Mouse (Mus musculus): ENCODE results near the gene Dbndd1. TPM values are rescaled to one million over a fixed set of nuclear protein-coding genes. Genes with fewer than 3 reads are reported as not detected.

The Dbndd1 gene
- polyA plus RNA-seq, 1 experiment from 2014 or later: 0.15 TPM

DNA sequence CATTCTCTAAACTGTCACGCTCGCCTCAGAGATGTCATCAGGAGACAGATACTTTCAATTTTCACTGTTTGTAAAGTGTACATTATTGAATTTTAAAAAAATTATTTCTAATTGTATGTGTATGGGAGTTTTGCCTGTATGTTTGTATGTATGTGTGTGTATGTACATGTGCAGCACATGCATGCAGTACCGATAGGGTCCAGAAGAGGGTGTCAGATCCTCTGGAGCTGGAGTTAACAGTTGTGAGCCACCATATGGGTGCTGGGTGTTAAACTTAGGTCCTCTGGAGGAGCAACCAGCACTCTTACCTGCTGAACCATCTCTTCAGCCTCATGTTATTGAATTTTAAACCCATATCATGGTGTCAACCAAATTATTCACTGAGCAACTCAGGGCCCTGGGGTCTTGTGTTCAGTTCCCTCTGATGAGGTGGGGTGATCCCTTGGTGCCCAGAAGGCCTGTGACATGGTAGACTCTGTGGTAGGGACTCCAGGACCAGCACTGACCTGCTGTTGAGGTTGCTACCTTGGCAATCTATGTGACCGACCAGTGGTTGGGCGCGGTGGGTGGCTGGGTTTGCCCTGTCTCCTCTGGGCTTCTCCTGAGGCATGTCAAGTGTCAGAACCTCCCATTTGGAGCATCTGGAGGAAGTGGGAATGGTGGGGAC is 11.3 kb downstream of the Dbndd1 start:
- H3K4me2 ChIP-seq (ENCODE audit: low read depth, low read length): no peak overlapping the region
- no peaks in the 10 kb centered on the region for H3K4me1 ChIP-seq (ENCODE audit: control insufficient read depth, low read depth, low read length)
- H3K4me3 ChIP-seq (ENCODE audit: low read depth, low read length): no peak overlapping the region
- H3K9ac ChIP-seq (ENCODE audit: low read depth, low read length): no peak overlapping the region
- 91% methylated on average over 6 of the region's 6 CpGs for WGBS (ENCODE audit: insufficient replicate concordance)
- no peak overlapping the region for H3K27ac ChIP-seq (ENCODE audit: low read length)
- ATAC-seq (ENCODE audit: low read depth): no peak
- H3K9me3 ChIP-seq (replicated peaks; ENCODE audit: control insufficient read depth, low read length): no peaks in the 10 kb centered on the region
- no peaks in the 10 kb centered on the region for H3K27me3 ChIP-seq (ENCODE audit: control insufficient read depth, insufficient read depth, low read depth, low read length)
- H3K36me3 ChIP-seq (ENCODE audit: control insufficient read depth, insufficient read depth): peaks cover 25% of the 10 kb centered on the region

DNA sequence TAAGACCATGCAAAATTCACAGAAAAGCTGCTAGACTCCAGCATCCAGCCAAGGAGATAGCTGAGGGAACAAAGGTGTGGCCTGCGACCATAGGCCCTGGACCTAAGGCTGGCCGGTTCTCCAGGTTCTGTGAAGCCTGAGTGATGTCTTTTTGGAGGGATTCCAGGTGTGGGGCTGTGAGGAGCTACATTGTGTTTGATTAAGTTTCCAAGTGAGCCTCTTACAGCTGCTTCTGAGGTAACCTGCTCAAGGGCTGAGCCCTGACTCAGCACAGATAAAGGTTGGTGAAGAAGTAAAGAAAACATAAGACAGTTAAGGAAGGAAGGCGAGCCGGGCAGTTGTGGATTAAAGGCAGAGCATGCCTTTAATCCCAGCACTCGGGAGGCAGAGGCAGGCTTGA is 13.1 kb downstream of the Dbndd1 start:
- no peaks in the 10 kb centered on the region for H3K4me1 ChIP-seq (ENCODE audit: control insufficient read depth, low read depth, low read length)
- H3K4me2 ChIP-seq (ENCODE audit: low read depth, low read length): no peak overlapping the region
- H3K27ac ChIP-seq (ENCODE audit: low read length): no peak overlapping the region
- 76% methylated on average over 5 of the region's 5 CpGs for WGBS (ENCODE audit: insufficient replicate concordance)
- H3K9me3 ChIP-seq (replicated peaks; ENCODE audit: control insufficient read depth, low read length): no peaks in the 10 kb centered on the region
- H3K4me3 ChIP-seq (ENCODE audit: low read depth, low read length): no peak overlapping the region
- H3K27me3 ChIP-seq (ENCODE audit: control insufficient read depth, insufficient read depth, low read depth, low read length): no peaks in the 10 kb centered on the region
- peaks cover 26% of the 10 kb centered on the region for H3K36me3 ChIP-seq (ENCODE audit: control insufficient read depth, insufficient read depth)
- no peak overlapping the region for H3K9ac ChIP-seq (ENCODE audit: low read depth, low read length)
- no peak for ATAC-seq (ENCODE audit: low read depth)

DNA sequence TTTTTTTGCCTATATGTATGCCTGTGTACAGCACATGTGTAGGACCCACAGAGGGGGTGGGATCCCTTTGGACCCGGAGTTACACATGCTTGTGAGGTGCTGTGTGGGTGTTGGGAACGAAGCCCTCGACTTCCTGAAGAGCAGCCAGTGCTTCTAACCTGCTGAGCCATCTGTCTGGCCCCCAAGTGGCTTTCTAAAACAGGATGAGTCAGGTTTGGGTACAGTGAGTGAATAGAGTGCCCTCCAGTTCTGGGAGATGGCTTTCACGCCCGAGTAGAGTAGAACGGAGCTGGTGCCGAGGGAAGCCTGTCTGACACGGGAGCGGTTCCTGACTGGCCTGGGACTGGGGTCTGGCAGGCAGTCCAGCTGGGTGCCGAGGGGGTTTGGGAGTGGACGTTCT is 15.7 kb downstream of the Dbndd1 start:
- no peak overlapping the region for H3K4me2 ChIP-seq (ENCODE audit: low read depth, low read length)
- no peak overlapping the region for H3K9ac ChIP-seq (ENCODE audit: low read depth, low read length)
- H3K27me3 ChIP-seq (ENCODE audit: control insufficient read depth, insufficient read depth, low read depth, low read length): no peaks in the 10 kb centered on the region
- no peak overlapping the region for H3K4me3 ChIP-seq (ENCODE audit: low read depth, low read length)
- no peak overlapping the region for H3K27ac ChIP-seq (ENCODE audit: low read length)
- H3K36me3 ChIP-seq (ENCODE audit: control insufficient read depth, insufficient read depth): peaks cover 38% of the 10 kb centered on the region
- no peaks in the 10 kb centered on the region for H3K9me3 ChIP-seq (replicated peaks; ENCODE audit: control insufficient read depth, low read length)
- 84% methylated on average over 11 of the region's 11 CpGs for WGBS (ENCODE audit: insufficient replicate concordance)
- no peaks in the 10 kb centered on the region for H3K4me1 ChIP-seq (ENCODE audit: control insufficient read depth, low read depth, low read length)
- ATAC-seq (ENCODE audit: low read depth): no peak

DNA sequence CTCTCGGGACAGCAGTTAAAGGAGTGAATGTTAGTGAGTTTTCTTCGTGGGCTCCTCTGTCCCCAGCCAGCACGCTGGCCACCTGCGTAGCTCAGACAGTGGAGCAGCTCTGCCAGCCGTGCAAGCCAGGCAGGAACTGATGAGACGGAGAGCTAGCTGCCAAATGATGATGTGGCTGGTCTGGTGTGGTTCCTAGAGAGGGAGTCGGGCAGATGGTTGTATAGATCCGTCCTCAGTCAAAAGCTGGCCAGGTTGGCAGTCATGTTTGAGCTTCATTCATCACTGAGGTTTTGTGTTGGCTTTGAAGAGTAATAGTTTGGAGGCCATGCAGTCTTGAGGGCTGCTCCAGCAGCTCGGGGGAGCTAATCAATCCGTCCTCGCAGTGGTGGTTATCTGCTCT is 16.3 kb downstream of the Dbndd1 start:
- no peak overlapping the region for H3K4me2 ChIP-seq (ENCODE audit: low read depth, low read length)
- no peaks in the 10 kb centered on the region for H3K4me1 ChIP-seq (ENCODE audit: control insufficient read depth, low read depth, low read length)
- peaks cover 37% of the 10 kb centered on the region for H3K36me3 ChIP-seq (ENCODE audit: control insufficient read depth, insufficient read depth)
- 0 out of 2 replicates have a peak, but pooled peaks have one; percentile 27 for ATAC-seq (ENCODE audit: low read depth)
- no peak overlapping the region for H3K4me3 ChIP-seq (ENCODE audit: low read depth, low read length)
- H3K27ac ChIP-seq (ENCODE audit: low read length): no peak overlapping the region
- WGBS (ENCODE audit: insufficient replicate concordance): 70% methylated on average over 11 of the region's 11 CpGs
- H3K9ac ChIP-seq (ENCODE audit: low read depth, low read length): no peak overlapping the region
- H3K27me3 ChIP-seq (ENCODE audit: control insufficient read depth, insufficient read depth, low read depth, low read length): no peaks in the 10 kb centered on the region
- H3K9me3 ChIP-seq (replicated peaks; ENCODE audit: control insufficient read depth, low read length): no peaks in the 10 kb centered on the region

DNA sequence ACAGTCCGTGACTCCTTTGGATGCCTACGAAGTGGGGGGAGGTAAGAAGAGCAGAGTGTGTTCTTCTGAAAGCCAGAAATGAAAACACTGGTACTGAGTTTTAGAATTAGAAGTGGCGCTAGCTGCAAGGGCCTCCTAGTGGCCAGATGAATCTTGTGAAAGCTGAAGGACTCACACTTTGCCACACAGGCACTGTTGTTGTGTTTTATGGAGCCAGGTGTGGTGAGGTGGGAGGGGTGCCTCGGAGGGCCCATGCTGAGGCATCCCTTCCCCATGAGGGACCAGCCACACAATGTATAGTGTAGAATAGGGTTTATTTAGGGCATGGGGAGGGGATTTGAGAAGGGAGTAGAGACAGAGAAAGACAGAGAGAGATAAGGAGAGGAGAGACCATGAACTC is 17.6 kb downstream of the Dbndd1 start:
- H3K4me2 ChIP-seq (ENCODE audit: low read depth, low read length): no peak overlapping the region
- H3K9ac ChIP-seq (ENCODE audit: low read depth, low read length): no peak overlapping the region
- H3K4me1 ChIP-seq (ENCODE audit: control insufficient read depth, low read depth, low read length): no peaks in the 10 kb centered on the region
- 73% methylated on average over 4 of the region's 4 CpGs for WGBS (ENCODE audit: insufficient replicate concordance)
- no peak overlapping the region for H3K4me3 ChIP-seq (ENCODE audit: low read depth, low read length)
- no peaks in the 10 kb centered on the region for H3K27me3 ChIP-seq (ENCODE audit: control insufficient read depth, insufficient read depth, low read depth, low read length)
- no peak for ATAC-seq (ENCODE audit: low read depth)
- H3K9me3 ChIP-seq (replicated peaks; ENCODE audit: control insufficient read depth, low read length): no peaks in the 10 kb centered on the region
- peaks cover 36% of the 10 kb centered on the region for H3K36me3 ChIP-seq (ENCODE audit: control insufficient read depth, insufficient read depth)
- H3K27ac ChIP-seq (ENCODE audit: low read length): no peak overlapping the region

DNA sequence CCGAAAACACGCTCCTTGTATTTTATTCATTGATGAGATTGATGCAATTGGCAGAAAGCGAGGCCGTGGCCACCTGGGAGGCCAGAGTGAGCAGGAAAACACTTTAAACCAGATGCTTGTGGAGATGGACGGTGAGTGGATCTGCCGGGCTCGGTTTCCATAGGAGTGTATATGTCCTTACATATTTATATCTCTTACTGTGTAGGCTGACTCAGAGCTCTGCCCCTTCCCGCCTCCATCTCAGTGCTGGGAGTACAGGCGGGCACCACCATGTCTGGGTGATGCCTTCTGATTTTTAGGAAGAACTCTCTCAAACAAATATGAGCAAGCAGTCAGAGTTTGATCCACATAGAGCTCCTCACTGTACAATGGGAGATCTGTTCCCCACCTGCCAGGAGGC is 22.4 kb downstream of the Dbndd1 start:
- H3K9ac ChIP-seq (ENCODE audit: low read depth, low read length): no peak overlapping the region
- no peaks in the 10 kb centered on the region for H3K27me3 ChIP-seq (ENCODE audit: control insufficient read depth, insufficient read depth, low read depth, low read length)
- H3K27ac ChIP-seq (ENCODE audit: low read length): no peak overlapping the region
- no peaks in the 10 kb centered on the region for H3K9me3 ChIP-seq (replicated peaks; ENCODE audit: control insufficient read depth, low read length)
- no peak for ATAC-seq (ENCODE audit: low read depth)
- H3K4me2 ChIP-seq (ENCODE audit: low read depth, low read length): no peak overlapping the region
- no peaks in the 10 kb centered on the region for H3K4me1 ChIP-seq (ENCODE audit: control insufficient read depth, low read depth, low read length)
- H3K4me3 ChIP-seq (ENCODE audit: low read depth, low read length): no peak overlapping the region
- H3K36me3 ChIP-seq (ENCODE audit: control insufficient read depth, insufficient read depth): peaks cover 52% of the 10 kb centered on the region
- WGBS (ENCODE audit: insufficient replicate concordance): 84% methylated on average over 9 of the region's 9 CpGs

DNA sequence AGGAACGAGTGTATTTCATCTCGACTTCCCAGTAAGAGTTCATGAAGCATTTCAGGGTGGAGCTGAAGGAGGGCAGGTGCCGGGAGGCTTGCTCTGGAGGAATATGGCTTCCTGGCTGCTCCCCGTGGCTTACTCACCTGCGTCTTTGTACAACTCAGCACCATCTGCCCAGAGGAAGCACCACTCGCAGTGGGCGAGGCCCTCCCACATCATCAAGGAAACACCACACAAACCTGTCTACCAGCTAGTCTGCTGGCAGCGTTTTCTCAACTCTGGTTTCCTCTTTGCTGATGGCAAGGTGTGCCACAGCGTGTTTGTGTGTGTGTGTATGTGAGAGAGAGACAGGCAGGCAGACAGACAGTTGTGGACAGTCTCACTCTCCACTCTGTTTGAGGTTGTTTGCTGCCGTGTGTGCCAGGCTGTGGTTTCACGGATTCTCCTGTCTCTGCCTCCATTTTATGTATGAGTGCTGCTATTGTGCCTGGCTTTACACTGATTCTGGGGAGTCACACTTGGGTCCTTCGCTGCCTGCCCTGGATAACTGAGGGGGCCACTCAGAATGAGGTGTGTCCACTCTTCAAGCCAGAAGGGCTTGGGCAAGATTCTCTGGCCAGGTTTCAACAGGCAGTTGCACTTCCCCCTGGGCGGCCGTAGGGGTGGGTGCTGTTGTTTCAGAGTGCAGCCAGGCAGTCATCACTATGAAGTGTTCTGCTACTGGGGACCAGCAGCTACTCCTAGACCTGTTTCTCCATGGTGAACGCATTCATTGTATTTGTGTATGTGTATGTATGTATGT is 23.8 kb downstream of the Dbndd1 start:
- Histone ChIP-seq H3K4me2 (ENCODE audit: low read depth, low read length) (no peak overlapping the region), H3K9ac (ENCODE audit: low read depth, low read length) (no peak overlapping the region), H3K4me3 (ENCODE audit: low read depth, low read length) (no peak overlapping the region), H3K27ac (ENCODE audit: low read length) (no peak overlapping the region), H3K27me3 (ENCODE audit: control insufficient read depth, insufficient read depth, low read depth, low read length) (no peaks in the 10 kb centered on the region), H3K9me3 (replicated peaks; ENCODE audit: control insufficient read depth, low read length) (no peaks in the 10 kb centered on the region), H3K4me1 (ENCODE audit: control insufficient read depth, low read depth, low read length) (no peaks in the 10 kb centered on the region), H3K36me3 (ENCODE audit: control insufficient read depth, insufficient read depth) (peaks cover 61% of the 10 kb centered on the region)
- WGBS (ENCODE audit: insufficient replicate concordance): 76% methylated on average over 15 of the region's 15 CpGs
- no peak for ATAC-seq (ENCODE audit: low read depth)

DNA sequence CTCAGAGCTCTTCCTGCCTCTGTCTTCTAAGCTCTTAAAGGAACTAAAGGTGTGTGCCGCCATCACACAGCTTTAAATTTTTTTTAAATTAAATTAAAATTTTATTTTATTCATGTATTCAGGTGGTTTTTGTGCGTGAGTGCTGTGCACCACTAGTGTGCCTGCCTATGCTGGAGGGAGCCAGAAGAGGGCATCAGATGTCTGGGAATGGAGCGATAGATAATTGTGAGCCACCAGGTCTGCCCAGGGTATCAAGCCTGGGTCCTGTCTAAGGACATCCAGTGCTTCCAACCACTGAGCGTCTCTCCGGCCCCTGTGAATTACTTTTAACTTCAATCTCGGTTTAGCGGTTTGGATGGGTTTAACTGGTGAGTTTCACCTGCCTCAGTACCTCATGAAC is 32.6 kb downstream of the Dbndd1 start:
- peaks cover 10% of the 10 kb centered on the region for H3K4me1 ChIP-seq (ENCODE audit: control insufficient read depth, low read depth, low read length)
- H3K4me2 ChIP-seq (ENCODE audit: low read depth, low read length): no peak overlapping the region
- no peak overlapping the region for H3K9ac ChIP-seq (ENCODE audit: low read depth, low read length)
- ATAC-seq (ENCODE audit: low read depth): no peak
- no peaks in the 10 kb centered on the region for H3K9me3 ChIP-seq (replicated peaks; ENCODE audit: control insufficient read depth, low read length)
- no peak overlapping the region for H3K4me3 ChIP-seq (ENCODE audit: low read depth, low read length)
- H3K27ac ChIP-seq (ENCODE audit: low read length): no peak overlapping the region
- no peaks in the 10 kb centered on the region for H3K27me3 ChIP-seq (ENCODE audit: control insufficient read depth, insufficient read depth, low read depth, low read length)
- peaks cover 37% of the 10 kb centered on the region for H3K36me3 ChIP-seq (ENCODE audit: control insufficient read depth, insufficient read depth)
- 86% methylated on average over 7 of the region's 7 CpGs for WGBS (ENCODE audit: insufficient replicate concordance)

DNA sequence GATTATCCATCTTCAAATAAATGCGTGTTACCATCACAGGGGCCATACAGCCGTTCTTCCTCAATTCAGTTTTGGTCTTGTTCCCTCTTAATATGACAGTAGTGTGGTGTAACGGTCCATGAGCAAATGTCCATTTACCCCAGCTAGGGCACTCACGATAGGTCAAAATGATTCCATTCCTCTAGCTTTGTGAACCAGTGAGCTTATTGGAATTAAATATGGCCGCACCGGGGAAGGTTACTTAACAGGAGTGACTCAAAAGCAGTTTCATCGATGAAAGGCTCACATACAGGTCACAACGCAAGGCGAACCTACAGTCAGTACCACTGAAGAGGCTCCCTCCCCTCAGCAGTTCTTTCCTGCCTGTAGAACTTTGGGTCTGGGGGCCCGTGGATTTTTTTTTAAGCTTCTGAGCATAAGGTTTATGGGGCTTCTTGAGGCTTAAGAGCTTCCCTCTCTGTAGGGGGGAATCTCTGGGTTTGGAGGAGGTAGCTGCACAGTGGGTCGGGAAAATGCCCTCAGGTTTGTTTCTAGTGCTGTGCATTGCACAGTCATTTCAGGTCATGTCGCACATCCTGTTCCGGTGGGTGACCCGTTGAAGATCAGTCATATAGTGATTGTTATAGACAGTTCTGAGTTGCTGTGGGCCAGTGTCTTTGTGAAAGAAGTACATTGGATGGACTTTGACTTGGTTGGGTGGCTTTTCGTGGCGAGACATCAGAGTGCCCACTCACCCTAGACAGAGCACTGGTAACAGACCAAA is 36.6 kb downstream of the Dbndd1 start:
- Histone ChIP-seq H3K9ac (ENCODE audit: low read depth, low read length) (peak overlapping the region; percentile 77), H3K4me3 (ENCODE audit: low read depth, low read length) (peak overlapping the region; percentile 80), H3K4me1 (ENCODE audit: control insufficient read depth, low read depth, low read length) (peaks cover 18% of the 10 kb centered on the region), H3K9me3 (replicated peaks; ENCODE audit: control insufficient read depth, low read length) (no peaks in the 10 kb centered on the region), H3K4me2 (ENCODE audit: low read depth, low read length) (peak overlapping the region; percentile 72), H3K36me3 (ENCODE audit: control insufficient read depth, insufficient read depth) (peaks cover 11% of the 10 kb centered on the region), H3K27me3 (ENCODE audit: control insufficient read depth, insufficient read depth, low read depth, low read length) (no peaks in the 10 kb centered on the region), H3K27ac (ENCODE audit: low read length) (peak overlapping the region; percentile 87)
- WGBS (ENCODE audit: insufficient replicate concordance): 27% methylated on average over 16 of the region's 16 CpGs
- ATAC-seq (ENCODE audit: low read depth): no peak
